Mouse (Mus musculus) small intestine, adult 2 months (tissue): Measurements from ENCODE around the gene Dnajb14.

ENCODE experiments used
- CTCF ChIP-seq: fragments of 200-500 bp; IDR thresholded peaks from 2 replicates; pipeline ENCODE4 v1.5.1; 2012; ENCODE audit warnings: low read depth, mild to moderate bottlenecking, control low read depth, inconsistent platforms, low read length, moderate library complexity, mixed read lengths; ENCODE audit not compliant: insufficient replicate concordance, insufficient read length; ENCODE audit errors: extremely low read depth
- POLR2A ChIP-seq: fragments of 200-500 bp; IDR thresholded peaks from 2 replicates; pipeline ENCODE4 v1.6.1; 2012; ENCODE audit warnings: low read depth, mild to moderate bottlenecking, control low read depth, inconsistent platforms, low read length, moderate library complexity

GRCm38 (mm10) chr3:137896386-137896785, 28.9 kb downstream of the Dnajb14 start:
- TF ChIP-seq POLR2A (no peak), CTCF (no peak)
